Mouse (Mus musculus) adrenal gland, postnatal 14 days (tissue): ENCODE data around the gene Ints7. TPM values are rescaled to one million over a fixed set of nuclear protein-coding genes. Genes with fewer than 3 reads are reported as not detected.

Experiments used
- DNase-seq: peaks from one replicate; pipeline ENCODE4 v3.0.0; 2021; ENCODE audit warnings: mixed read lengths
- total RNA-seq: library from RNA; stranded (reverse); gene quantifications from 2 replicates; pipeline ENCODE4 v1.2.3, GENCODE M21; 2021

Gene Ints7
- total RNA-seq, 1 experiment from 2014 or later, result 30.1 TPM

DNA sequence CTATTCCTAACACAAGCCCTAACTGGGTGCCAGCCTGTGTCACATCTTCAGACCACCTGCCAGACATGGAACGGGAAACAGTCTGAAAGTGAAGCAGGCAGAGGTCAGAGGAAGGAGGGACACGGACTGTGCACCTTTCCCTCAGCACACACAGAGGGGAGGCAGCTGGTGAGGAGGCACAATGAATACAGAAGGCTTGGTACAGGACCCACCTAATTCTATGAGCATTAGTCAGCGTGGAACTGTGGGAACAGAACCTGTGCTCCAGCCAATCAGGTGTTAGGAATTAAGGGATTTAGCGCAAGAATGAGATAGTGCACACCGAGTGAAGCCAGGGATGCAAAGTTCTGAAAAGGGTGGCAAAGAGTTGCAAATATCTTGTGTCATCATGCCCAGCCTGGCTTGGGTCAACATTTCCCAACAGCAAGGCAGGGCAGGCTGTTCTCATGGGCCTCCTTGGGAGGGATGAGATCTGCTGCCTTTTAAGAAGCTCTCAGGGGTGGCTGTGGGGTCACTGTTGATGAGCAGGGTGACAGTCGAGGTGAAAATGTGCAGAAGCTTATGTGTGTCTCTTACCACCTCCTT lies 57.2 kb downstream of the Ints7 start:
- DNase-seq, result no peak

- DNase-seq, result no peak
Measured at GRCm38 (mm10) chr1:191634116-191634515, 58.7 kb downstream of the Ints7 start.

- DNase-seq, result no peak
Measured at GRCm38 (mm10) chr1:191638404-191638803, 63.0 kb downstream of the Ints7 start.

DNA sequence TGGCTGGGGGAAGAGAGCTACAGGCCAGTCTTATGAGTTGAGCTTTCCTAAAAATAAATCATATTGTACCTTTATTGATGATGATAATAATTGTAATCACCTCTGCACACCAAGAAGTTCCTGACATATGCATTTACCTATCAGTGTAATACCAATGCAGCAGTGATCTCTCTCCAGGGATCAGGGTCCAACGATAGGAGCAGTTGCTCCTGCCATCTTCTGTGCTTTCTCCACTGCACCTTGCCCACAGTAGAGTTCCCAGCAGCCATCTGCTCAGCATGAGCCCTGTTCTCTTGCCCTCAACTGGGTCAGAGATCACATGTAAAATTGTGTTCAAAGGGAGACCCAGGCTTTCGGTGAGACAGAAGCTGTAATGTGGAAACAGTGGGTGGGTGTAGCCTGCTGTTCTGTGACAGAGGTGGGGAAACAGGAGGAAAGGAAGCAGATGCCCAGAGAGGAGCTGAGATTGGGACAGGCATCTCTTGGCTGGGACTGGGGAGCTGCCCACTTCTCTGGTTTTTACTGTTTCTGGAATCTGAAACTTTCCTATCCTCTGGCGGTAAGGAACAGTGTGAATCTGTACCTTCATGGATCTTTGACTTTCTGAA lies 63.9 kb downstream of the Ints7 start:
- DNase-seq, result no peak

DNA sequence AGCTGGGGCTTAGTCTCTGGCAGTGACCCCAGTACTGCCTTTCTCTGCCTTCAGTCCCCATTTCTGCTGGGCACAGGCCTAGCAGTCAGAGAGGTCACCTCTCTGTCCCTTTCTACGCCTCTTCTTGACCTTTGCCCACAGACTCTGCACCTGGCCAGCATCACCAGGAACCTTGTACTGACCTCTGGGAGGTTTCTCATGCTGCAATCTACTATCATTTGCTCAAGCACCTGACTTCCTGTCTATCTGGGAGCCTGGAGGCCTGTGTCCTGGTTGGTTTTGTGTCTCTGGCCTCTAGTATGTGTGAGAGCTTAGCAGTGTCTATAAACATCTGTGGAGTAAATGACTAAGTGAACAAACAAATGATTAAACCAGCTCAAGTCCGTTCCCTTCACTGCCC lies 64.7 kb downstream of the Ints7 start:
- DNase-seq, result no peak

- DNase-seq, result no peak
Measured at GRCm38 (mm10) chr1:191640848-191641247, 65.4 kb downstream of the Ints7 start.

DNA sequence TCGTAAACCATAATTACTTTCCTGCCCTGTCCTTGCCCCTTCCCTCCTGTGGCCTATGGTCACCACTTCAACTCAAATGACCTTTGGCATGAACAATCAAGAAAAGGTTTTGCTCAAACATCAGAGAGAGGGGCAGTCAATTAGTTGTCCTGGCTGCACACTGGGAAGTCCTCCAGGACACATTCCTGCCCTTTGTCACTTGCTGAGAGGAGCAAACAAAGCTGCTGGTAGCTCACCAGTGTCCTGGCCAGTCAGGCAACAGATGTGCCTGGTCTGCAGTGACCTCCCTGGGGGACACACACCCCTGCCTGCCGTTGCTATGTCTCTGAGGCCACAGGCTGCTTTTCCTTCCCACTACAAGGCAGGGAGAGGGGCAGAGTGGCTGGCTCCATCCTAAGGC lies 66.0 kb downstream of the Ints7 start:
- peak; percentile 31 for DNase-seq

DNA sequence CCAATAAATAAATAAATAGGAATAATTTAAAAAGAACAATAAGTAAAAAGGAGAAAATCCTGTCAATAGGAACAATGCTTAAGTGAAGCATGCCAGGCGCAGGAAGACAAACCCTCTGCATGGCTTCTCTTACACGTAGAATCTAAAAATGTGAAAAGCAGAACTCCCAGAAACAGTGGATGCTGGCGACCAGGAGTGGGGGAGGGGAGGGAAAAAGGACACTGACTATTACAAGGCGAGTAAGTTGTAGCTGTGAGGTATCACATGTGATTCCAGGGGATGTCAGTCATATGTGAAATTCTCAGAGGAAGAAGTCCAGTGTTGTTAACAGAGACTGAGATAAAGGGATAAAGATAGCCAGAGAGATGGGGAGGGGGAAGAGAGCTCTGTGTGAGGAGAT lies 67.5 kb downstream of the Ints7 start:
- no peak for DNase-seq

DNA sequence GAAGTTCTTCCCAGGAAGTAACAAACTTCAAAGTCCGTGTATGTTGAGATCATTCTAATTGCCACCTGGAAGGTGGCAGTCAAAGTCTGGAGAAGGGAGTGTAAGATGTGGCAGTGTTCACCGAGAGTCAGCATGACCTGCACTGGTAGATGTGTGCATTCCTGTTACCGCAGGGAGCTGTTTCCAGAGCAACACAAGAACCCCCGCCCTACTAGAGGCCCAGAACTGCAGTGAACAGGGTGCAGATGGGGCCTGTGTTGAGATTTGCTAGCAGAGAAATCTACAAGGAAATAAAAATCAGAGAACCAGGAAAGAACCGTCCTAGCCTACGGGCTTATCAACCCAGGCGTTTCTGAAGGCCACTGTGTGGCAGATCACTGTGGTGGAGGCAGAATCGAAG lies 70.5 kb downstream of the Ints7 start:
- DNase-seq, result no peak

DNA sequence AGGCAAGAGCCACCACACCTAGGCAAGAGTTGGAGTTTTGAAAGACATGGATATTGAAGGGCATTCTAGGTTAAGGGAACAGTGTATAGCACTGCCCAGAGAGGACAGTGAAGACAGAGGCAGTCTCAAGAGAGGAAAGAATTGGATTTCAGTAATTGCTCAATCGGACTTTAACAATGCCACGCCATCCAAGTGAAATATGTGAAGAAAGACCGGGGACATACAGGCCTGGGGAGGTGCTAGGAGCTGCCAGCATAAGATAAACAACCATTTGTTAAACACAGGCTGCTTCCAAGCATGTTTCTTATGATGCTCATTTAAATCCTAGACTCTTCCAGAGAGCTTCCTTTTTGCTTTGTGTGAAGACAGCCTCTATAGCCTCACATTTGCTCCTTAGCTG lies 72.2 kb downstream of the Ints7 start:
- no peak for DNase-seq

- DNase-seq, result no peak
Measured at GRCm38 (mm10) chr1:191659441-191659840, 84.0 kb downstream of the Ints7 start.

DNA sequence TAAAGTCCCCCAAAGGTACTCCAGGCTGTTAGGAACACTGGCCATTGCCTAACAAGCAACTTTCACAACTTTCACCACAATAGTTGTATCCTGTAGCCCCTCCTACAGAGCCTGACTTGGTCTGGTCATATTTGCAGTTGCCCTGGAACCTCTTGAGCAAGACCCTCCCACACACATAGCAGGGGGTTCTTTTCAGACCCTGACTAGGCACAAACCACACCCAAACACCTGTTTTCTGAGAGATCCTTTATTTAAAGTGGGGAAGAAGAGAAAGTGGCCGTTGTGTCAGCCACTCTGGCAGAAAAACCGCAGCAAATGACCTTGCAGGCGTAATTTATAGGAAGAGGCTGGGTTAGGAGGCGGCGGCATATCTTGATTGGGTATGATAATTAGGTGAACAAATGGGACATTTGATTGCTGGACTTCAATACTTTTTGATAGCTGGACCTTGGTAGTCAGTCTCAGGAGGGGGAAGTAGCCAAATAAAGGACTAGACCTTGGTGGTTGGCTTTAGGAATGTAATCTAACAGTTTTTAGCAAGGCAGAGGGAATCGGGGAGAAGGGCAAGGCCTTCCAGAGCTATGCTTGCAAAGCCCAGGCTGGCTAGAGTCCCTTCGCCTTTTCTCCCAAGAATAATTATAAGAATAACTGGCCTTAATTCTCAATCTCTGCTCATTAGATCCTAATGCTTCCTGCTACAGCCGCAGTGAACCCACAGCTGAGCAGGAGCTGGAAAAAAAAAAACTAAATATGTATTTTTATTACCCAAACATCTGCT lies 85.8 kb downstream of the Ints7 start:
- peak; percentile 61 for DNase-seq

DNA sequence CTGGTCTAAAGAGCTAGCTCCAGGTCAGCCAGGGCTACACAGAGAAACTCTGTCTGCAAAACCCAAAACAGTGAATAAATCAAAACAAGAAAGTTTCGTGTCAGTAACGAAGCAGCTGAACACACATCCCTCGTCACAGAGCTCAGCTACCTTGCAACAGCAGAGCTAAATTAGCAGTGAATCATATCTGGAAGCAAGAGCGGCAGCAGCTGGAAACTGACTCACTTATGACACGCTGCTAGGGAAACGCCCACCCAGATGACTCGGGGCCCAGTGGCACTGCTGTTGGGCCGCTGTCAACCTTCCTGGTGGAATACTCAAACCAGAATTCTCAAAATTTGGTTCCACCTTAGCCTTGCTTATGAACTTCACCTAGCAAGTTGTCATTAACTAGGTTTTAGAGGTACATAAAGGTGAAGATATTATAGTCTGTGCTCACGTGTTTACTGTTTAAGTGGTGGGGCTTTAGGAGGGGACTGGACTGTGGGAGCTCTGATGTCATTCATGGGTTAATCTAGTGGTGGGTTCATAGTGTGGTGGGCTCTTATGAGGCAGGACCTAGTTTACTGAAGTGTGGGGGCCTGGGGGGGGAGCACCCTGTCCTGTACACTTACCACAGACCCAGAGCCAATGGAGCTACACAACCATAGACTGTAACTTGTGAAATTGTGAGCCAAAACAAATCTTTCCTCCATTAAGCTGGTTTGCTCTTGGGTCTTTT lies 86.9 kb downstream of the Ints7 start:
- DNase-seq, result peak; percentile 83

DNA sequence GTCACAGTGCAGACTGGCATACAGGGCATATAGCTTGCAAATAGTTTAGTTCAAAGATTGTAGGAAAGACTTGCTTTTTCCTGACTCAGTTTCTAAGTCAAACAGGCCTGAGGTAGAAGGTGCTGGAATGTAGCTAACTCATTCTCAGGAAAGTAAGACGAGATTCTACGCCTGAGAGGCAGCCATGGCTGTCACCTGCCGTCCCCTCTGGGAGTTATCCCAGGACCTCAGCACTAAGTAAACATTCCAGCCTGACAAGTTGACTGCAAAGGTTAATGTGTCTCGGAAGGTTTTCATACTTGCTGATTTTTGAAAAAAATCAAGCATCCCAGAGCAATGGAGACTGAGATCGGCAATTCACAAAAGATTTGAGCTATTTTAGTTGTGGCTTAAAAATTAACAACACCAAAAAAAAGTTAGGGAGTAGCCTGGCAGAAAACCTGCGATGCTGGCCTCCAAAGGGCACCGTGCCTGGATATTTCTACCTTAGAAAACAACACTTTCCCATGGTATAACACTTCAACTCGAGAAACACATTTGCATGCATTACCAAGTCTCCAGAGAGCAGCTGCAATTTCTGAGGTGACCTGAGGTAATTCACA lies 87.6 kb downstream of the Ints7 start:
- no peak for DNase-seq

- DNase-seq, result no peak
Measured at GRCm38 (mm10) chr1:191663603-191664002, 88.2 kb downstream of the Ints7 start.

- no peak for DNase-seq
Measured at GRCm38 (mm10) chr1:191666351-191666750, 90.9 kb downstream of the Ints7 start.

DNA sequence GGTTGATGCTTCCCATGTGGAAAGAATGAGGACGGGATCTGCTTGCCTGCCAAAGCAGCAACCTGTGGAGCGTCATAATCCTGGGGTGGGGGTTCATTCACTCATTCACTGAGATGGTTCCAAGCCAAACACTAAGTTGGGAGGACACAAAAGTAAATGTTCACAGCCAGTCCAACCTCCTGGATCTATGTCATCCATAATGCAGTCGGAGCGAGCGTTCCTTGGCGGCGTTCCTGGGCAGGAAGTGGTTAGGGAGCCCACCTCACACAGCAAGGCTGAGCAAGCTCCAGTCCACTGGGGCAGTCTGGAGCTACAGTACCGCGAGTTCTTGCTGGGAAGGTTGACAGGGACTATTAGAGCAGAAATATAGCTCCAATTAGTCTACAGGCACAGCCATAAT lies 92.6 kb downstream of the Ints7 start:
- no peak for DNase-seq

Other genes with a start within 250 kb of the Ints7 start
- 6.2 and 6.8 TPM in 2 replicates for gene Tmem206, start 249.7 kb upstream of the Ints7 start, total RNA-seq
- 193 and 243 TPM in 2 replicates for gene Ppp2r5a, start 172.4 kb upstream of the Ints7 start, total RNA-seq
- gene Dtl, start 92 bp upstream of the Ints7 start, total RNA-seq, result 6.7 and 7.6 TPM in 2 replicates
- gene Lpgat1, start 142.2 kb downstream of the Ints7 start, total RNA-seq, result 59.3 and 59.7 TPM in 2 replicates
- gene Nek2, start 245.8 kb downstream of the Ints7 start, total RNA-seq, result 9.3 and 10.0 TPM in 2 replicates